ENCODE assay signal across 14 mouse cellular contexts in the genomic region with DNA sequence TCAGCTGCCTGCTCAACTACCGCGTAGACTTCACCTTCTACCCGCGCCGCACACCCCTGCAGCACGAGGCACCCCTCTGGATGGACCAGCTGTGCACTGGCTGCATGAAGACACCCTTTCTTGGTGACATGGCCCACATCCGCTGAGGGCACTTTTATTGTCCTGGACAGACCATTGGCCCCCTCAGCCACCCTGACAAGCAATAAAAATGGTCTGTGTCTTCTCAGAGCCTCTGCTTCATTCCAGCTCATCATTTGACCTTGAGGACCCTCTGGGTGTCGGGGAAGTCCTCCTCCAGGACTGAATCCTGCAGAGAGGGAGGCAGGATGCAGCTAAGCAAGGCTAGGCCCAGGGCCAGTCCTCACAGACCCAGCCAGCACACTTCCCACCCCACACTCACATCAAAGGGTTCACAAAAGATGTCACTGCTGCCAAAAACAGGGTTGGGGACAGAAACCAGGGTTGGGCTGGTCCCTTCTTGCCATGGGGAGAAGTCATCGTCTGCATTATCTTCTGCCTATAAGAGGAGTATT.
DNase-seq lines count a peak whose midpoint lies in the region; ATAC-seq lines count a peak whose summit lies in the region.
"Had no signal": no experiment of that assay in that cellular context is flagged by ENCODE, and none has a peak within 500 bp of the region (broad histone marks: within the 10 kb centered on the region; RNA-seq: fewer than 3 reads in every experiment).

No protein-coding gene starts in this region.

- peak; percentile 23 for DNase-seq in cerebellum, adult 9-10 months
- DNase-seq in cerebellum, adult 11 months = no peak
- peak; percentile 39 for DNase-seq in kidney, postnatal 10 days
- DNase-seq in kidney, postnatal 14 days = no peak
- peak; percentile 2 for DNase-seq in ovary, postnatal 36 days (ENCODE audit: low spot score)
- no peak for DNase-seq in ovary, postnatal 14 days (ENCODE audit: low spot score)
- peak; percentile 43 for DNase-seq in lung, postnatal 36 days
- DNase-seq: adrenal gland, adult 2 months; heart, postnatal 36 days; midbrain, embryonic 14.5 days; right cerebral cortex, postnatal 25 days; thymus, adult 2 months had no signal

- ATAC-seq in frontal cortex, adult (ENCODE audit: low TSS enrichment) = no peak
- ATAC-seq: intestine, embryonic 16.5 days had no signal

Comparison
In these comparisons a context has a peak if more than half of its experiments do, and no peak if none do; other contexts are left out.
1. DNase-seq: peak in cerebellum, adult 9-10 months (single experiment), kidney, postnatal 10 days (single experiment), ovary, postnatal 36 days (single experiment) and lung, postnatal 36 days (single experiment); none in cerebellum, adult 11 months (single experiment), kidney, postnatal 14 days (single experiment) and ovary, postnatal 14 days (single experiment).